Mouse (Mus musculus) v-Abl transformed pro-B cells (cell line): ENCODE results near the gene Ntn4.

Source experiments
- in situ Hi-C, 2 experiments: fragments of 400-800 bp; cut with MboI; formaldehyde crosslinking; loops; one replicate each; pipeline ENCODE4 v1.15.1; 2025; ENCODE audit not compliant: unreplicated experiment in 2 of 2

Gene Ntn4

GRCm38 (mm10) chr10:93640521-93640952, at the start of gene Ntn4:
Gene Ntn4, plus strand, starts transcription at chr10:93640681.
- in situ Hi-C loops = no loop called here

GRCm38 (mm10) chr10:93592456-93592855, 48.0 kb upstream of the Ntn4 start:
- in situ Hi-C loops = loop anchor here (10.0 to 25.0 kb wide), 3 partner anchors 222 to 1905 kb away; no protein-coding TSS in a partner anchor

GRCm38 (mm10) chr10:93594022-93594482, 46.4 kb upstream of the Ntn4 start:
- in situ Hi-C loops = loop anchor here (10.0 to 25.0 kb wide), 3 partner anchors 221 to 1907 kb away; no protein-coding TSS in a partner anchor

GRCm38 (mm10) chr10:93595831-93596230, 44.6 kb upstream of the Ntn4 start:
- in situ Hi-C loops = loop anchor here (10.0 to 25.0 kb wide), 3 partner anchors 219 to 1909 kb away; no protein-coding TSS in a partner anchor

- in situ Hi-C loops = loop anchor here (10.0 to 25.0 kb wide), 3 partner anchors 218 to 1909 kb away; no protein-coding TSS in a partner anchor
Measured at GRCm38 (mm10) chr10:93596641-93597040, 43.8 kb upstream of the Ntn4 start.

GRCm38 (mm10) chr10:93602309-93602708, 38.2 kb upstream of the Ntn4 start:
- in situ Hi-C loops = loop anchor here (5.0 to 25.0 kb wide), 4 partner anchors 162 to 1360 kb away; no protein-coding TSS in a partner anchor

GRCm38 (mm10) chr10:93603256-93603655, 37.2 kb upstream of the Ntn4 start:
- in situ Hi-C loops = loop anchor here (5.0 to 25.0 kb wide), 4 partner anchors 162 to 1359 kb away; no protein-coding TSS in a partner anchor

GRCm38 (mm10) chr10:93606326-93606725, 34.2 kb upstream of the Ntn4 start:
- in situ Hi-C loops = loop anchor here (10.0 to 25.0 kb wide), 3 partner anchors 158 to 1356 kb away; no protein-coding TSS in a partner anchor

- in situ Hi-C loops = loop anchor here (10.0 to 25.0 kb wide), 3 partner anchors 157 to 1354 kb away; no protein-coding TSS in a partner anchor
Measured at GRCm38 (mm10) chr10:93608051-93608450, 32.4 kb upstream of the Ntn4 start.

GRCm38 (mm10) chr10:93609236-93609635, 31.2 kb upstream of the Ntn4 start:
- in situ Hi-C loops = loop anchor here (10.0 to 25.0 kb wide), 3 partner anchors 156 to 1353 kb away; no protein-coding TSS in a partner anchor

- in situ Hi-C loops = loop anchor here (25.0 kb wide), 2 partner anchors 501 to 1351 kb away; no protein-coding TSS in a partner anchor
Measured at GRCm38 (mm10) chr10:93610896-93611295, 29.6 kb upstream of the Ntn4 start.

- in situ Hi-C loops = loop anchor here (25.0 kb wide), 2 partner anchors 501 to 1351 kb away; no protein-coding TSS in a partner anchor
Measured at GRCm38 (mm10) chr10:93611419-93612007, 29.0 kb upstream of the Ntn4 start.

GRCm38 (mm10) chr10:93614850-93615249, 25.6 kb upstream of the Ntn4 start:
- in situ Hi-C loops = loop anchor here (25.0 kb wide), 2 partner anchors 497 to 1347 kb away; no protein-coding TSS in a partner anchor

GRCm38 (mm10) chr10:93620438-93621179, 19.9 kb upstream of the Ntn4 start:
- in situ Hi-C loops = loop anchor here (25.0 kb wide), 2 partner anchors 492 to 1342 kb away; no protein-coding TSS in a partner anchor

GRCm38 (mm10) chr10:93623725-93624124, 16.8 kb upstream of the Ntn4 start:
- in situ Hi-C loops = loop anchor here (25.0 kb wide), 2 partner anchors 489 to 1339 kb away; no protein-coding TSS in a partner anchor

GRCm38 (mm10) chr10:93624151-93624550, 16.3 kb upstream of the Ntn4 start:
- in situ Hi-C loops = loop anchor here (25.0 kb wide), 2 partner anchors 488 to 1338 kb away; no protein-coding TSS in a partner anchor

- in situ Hi-C loops = no loop called here
Measured at GRCm38 (mm10) chr10:93630310-93630709, 10.2 kb upstream of the Ntn4 start.

GRCm38 (mm10) chr10:93632086-93632485, 8.4 kb upstream of the Ntn4 start:
- in situ Hi-C loops = no loop called here

- in situ Hi-C loops = no loop called here
Measured at GRCm38 (mm10) chr10:93633563-93633962, 6.9 kb upstream of the Ntn4 start.

GRCm38 (mm10) chr10:93633971-93634370, 6.5 kb upstream of the Ntn4 start:
- in situ Hi-C loops = no loop called here

- in situ Hi-C loops = no loop called here
Measured at GRCm38 (mm10) chr10:93635941-93636340, 4.5 kb upstream of the Ntn4 start.
